Mouse (Mus musculus): ENCODE data around the gene Smim17. TPM values are rescaled to one million over a fixed set of nuclear protein-coding genes. Genes with fewer than 3 reads are reported as not detected.

Gene Smim17
- total RNA-seq (2023): not detected in 2 replicates

GRCm38 (mm10) chr7:6397996-6398975 lies at the start of gene Smim17:
Smim17 (plus strand) TSS chr7:6398715.

DNA sequence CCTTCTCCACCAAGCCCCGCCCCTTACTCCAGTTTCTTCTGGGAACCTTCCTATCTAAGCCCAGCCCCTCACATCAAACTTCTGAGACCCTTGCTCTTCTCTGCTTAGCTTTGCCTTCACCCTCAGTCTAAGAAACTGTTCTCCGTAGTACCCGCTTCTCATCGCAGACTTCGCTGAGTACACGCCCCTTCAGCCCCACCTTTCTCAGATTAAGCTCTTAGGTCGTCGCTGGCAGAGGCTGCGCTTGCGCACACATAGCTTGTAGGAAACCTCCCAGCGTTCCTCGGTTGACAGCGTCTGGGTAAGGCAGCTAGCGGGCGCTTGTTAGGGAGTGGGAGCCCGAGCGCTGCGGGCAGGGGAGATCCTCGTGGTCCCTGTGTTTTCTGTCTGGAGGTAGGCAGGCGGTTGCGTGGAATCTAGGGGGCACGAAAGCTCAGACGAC lies 35.4 kb upstream of the Smim17 start, which contains the start of gene Zfp78:
Zfp78 (plus strand) TSS at position 234 of the 442 bp plus-strand sequence.

DNA sequence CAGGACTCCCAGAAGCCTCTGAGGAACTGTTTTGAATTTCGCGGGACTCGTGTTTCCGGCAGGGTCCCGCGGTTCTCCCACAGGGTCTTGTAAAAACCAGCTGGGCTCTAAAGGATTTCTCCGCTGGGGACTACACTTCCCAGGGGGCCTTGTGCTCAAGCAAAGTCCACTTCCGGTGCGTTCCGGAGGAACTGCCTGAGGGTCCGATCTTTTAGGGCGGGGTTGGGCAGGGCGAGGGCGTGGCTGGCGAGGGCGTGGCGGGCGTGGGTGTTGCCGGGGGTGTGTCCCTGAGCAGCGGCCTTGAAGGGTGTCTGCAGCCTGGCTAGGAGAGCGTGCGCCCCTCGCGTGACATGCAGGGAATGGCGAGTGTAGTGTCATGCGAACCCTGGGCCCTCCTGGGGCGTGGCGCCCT lies 15.5 kb upstream of the Smim17 start, which contains the start of gene Zfp28:
Zfp28 (plus strand) TSS at position 252 of the 412 bp plus-strand sequence.

DNA sequence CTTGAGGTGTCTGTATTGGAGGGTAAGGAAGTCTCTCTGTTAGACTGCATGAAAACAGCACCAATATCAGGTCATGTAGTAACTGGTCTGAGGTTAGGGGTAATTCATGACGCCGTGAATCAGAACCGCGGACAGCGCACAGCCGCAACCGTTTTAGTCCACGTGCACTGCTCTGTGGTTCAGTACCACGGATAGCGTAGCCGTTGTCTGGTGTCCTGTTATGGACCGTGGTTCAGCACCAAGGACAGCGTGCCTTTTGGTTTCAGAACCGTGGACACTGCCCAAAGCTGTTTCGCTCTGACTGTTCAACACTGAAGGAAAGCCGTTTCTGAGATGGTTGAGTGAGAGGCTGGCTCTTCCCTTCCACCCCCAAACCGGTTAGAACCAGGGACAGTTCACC lies 11.5 kb downstream of the Smim17 start, which contains the start of gene Gm20715:
Gm20715 (plus strand) TSS at position 235 of the 400 bp plus-strand sequence.

DNA sequence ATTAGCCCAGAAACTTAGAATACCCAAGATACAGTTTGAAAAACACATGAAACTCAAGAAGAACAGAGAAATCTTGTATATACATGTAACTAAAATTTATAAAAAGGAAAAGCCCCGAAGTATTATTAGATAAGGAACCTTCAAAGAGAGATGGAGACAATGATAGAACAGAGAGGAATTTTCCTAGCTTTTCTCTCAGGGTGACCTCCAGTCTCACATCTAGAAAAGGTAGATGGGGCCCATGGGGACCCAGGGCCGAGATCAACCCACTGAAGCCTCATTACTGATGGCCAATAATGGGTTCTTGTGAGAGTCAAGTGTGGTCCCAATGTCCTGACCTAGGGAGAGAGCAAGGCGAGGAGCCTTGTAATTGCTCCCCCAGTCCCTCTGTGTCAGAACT lies 39.9 kb downstream of the Smim17 start, which contains the start of gene Olfr1344:
Olfr1344 (plus strand) TSS at position 301 of the 400 bp plus-strand sequence.

DNA sequence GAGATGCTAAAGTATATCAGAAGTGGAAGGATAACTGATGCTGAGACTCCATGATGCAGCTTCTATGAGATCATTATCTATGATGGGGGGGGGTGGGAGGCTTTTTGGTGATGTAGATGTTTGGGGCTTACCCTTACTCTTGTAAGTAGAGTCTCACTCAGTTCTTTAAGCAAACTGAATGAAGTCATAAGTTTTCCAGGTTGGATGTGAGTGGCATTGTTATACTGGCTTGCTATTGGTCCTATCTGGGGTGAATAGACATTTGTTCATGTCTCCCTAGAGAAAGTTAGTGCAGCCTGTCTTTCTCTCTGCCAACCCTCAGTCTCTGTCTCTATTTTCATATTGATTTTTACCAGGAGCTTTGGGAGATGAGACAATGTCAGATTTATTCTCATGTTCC lies 57.4 kb downstream of the Smim17 start, which contains the start of gene Olfr1336:
Olfr1336 (plus strand) TSS at position 301 of the 400 bp plus-strand sequence.

DNA sequence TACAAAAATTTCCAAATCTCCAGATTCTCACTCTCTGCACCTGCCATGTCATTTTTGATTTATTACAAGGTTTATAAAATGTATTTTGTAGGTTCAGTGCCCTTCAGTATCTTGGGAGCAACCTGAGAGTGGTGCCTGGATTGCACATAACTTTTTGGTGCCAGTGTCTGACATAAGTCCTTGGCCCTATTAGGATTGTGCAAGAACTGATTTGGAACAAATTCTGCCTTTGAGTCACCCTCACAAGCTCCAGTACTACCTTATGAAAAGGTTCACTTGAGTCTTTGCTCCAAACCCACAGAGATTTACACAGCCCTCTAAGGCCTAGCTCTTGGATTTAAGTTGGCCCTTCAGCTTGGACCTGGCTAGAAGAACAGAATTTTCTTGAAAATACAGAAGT lies 68.4 kb downstream of the Smim17 start, which contains the start of gene Olfr1346:
Olfr1346 (plus strand) TSS at position 151 of the 400 bp plus-strand sequence.

Other genes with a start within 250 kb of the Smim17 start
- 36.8 and 42.4 TPM in 2 replicates for gene Zfp787, start 242.7 kb upstream of the Smim17 start, total RNA-seq (2023)
- gene Zfp444, start 226.5 kb upstream of the Smim17 start, total RNA-seq (2023): 3.5 and 4.4 TPM in 2 replicates
- not detected in 2 replicates for gene Galp, start 201.6 kb upstream of the Smim17 start, total RNA-seq (2023)
- gene Zscan5b, start 176.4 kb upstream of the Smim17 start, total RNA-seq (2023): not detected in 2 replicates
- gene Epp13, start 146.0 kb upstream of the Smim17 start, total RNA-seq (2023): not detected in 2 replicates
- gene Zfp667, start 112.1 kb upstream of the Smim17 start, total RNA-seq (2023): 0.16 and 0.34 TPM in 2 replicates
- 1.1 TPM in 1 of 2 replicates, not detected in the other for gene Zfp583, start 67.4 kb upstream of the Smim17 start, total RNA-seq (2023)
- not detected in 2 replicates for gene Gm3854, start 55.0 kb upstream of the Smim17 start, total RNA-seq (2023)
- gene Zfp78, start 35.4 kb upstream of the Smim17 start, total RNA-seq (2023): 0.52 and 0.69 TPM in 2 replicates
- gene Zfp28, start 15.4 kb upstream of the Smim17 start, total RNA-seq (2023): 1.8 and 2.3 TPM in 2 replicates
- gene Gm20715, start 11.6 kb downstream of the Smim17 start, total RNA-seq (2023): 0.09 TPM in 1 of 2 replicates, not detected in the other
- not detected in 2 replicates for gene Olfr1344, start 40.0 kb downstream of the Smim17 start, total RNA-seq (2023)
- not detected in 2 replicates for gene Olfr1336, start 57.5 kb downstream of the Smim17 start, total RNA-seq (2023)
- gene Olfr1346, start 68.4 kb downstream of the Smim17 start, total RNA-seq (2023): not detected in 2 replicates
- gene Olfr5, start 88.2 kb downstream of the Smim17 start, total RNA-seq (2023): not detected in 2 replicates
- not detected in 2 replicates for gene Olfr1347, start 101.0 kb downstream of the Smim17 start, total RNA-seq (2023)
- not detected in 2 replicates for gene Olfr1348, start 110.0 kb downstream of the Smim17 start, total RNA-seq (2023)
- gene Olfr1349, start 124.2 kb downstream of the Smim17 start, total RNA-seq (2023): not detected in 2 replicates
- not detected in 2 replicates for gene Olfr1350, start 166.1 kb downstream of the Smim17 start, total RNA-seq (2023)

All from neutrophil, adult 65 days (primary cell).